Mouse (Mus musculus): ENCODE measurements around the gene Hes5. TPM values are rescaled to one million over a fixed set of nuclear protein-coding genes. Genes with fewer than 3 reads are reported as not detected.

Hes5 gene
- polyA plus RNA-seq, 1 experiment from 2014 or later = 690 TPM

DNA sequence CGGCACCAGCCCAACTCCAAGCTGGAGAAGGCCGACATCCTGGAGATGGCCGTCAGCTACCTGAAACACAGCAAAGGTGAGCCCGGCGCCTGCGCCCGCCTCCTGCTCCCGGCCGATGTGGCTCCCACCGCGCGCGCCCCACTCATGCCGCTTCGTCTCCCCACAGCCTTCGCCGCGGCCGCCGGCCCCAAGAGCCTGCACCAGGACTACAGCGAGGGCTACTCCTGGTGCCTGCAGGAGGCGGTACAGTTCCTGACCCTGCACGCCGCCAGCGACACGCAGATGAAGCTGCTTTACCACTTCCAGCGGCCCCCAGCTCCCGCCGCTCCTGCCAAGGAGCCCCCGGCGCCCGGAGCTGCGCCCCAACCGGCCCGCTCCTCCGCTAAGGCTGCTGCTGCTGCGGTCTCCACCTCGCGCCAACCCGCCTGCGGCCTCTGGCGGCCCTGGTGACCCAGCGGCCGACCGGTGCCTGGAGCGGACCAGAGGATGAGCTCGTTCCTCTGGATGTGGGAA is 559 bp downstream of the Hes5 start:
- Histone ChIP-seq H3K4me1 (peaks cover 94% of the 10 kb centered on the region), H3K27me3 (ENCODE audit: low read depth, poor library complexity, severe bottlenecking) (peaks cover 72% of the 10 kb centered on the region), H3K9me3 (replicated peaks) (no peaks in the 10 kb centered on the region), H3K4me3 (peak overlapping the region; percentile 87), H3K36me3 (peaks cover 30% of the 10 kb centered on the region), H3K27ac (replicated peaks) (peak overlapping the region; percentile 97)
- DNase-seq (ENCODE audit: low spot score) = peak; percentile 77
- under 1% methylated on average over 47 of the region's 47 CpGs for WGBS

GRCm38 (mm10) chr4:154961911-154962310 is 1.2 kb downstream of the Hes5 start:
- H3K27ac ChIP-seq (replicated peaks) = peak overlapping the region; percentile 97
- peaks cover 66% of the 10 kb centered on the region for H3K27me3 ChIP-seq (ENCODE audit: low read depth, poor library complexity, severe bottlenecking)
- peaks cover 36% of the 10 kb centered on the region for H3K36me3 ChIP-seq
- peaks cover 94% of the 10 kb centered on the region for H3K4me1 ChIP-seq
- 7% methylated on average over 13 of the region's 13 CpGs for WGBS
- no peaks in the 10 kb centered on the region for H3K9me3 ChIP-seq (replicated peaks)
- DNase-seq (ENCODE audit: low spot score) = no peak
- H3K4me3 ChIP-seq = peak overlapping the region; percentile 87

DNA sequence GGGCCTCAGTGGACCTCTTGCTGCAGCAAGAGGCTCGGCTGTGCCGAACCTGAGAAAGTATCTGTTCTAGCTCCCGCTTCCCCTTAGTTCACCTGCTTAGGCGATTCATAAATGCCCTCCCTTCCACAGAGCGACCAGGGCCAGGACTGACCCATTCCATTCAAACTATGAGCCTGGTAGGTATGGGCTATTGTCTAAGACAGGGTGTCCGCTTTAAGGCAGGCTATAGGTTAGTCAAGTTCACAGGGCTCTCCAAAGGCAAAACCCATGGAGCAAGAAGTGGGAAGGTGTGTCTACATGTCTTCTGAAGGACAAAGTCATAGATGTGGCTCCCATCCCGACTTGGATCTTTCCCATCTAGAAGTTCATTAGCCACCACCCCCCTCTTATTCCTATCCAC is 2.0 kb downstream of the Hes5 start:
- Histone ChIP-seq H3K36me3 (peaks cover 41% of the 10 kb centered on the region), H3K4me3 (peak overlapping the region; percentile 87), H3K9me3 (replicated peaks) (no peaks in the 10 kb centered on the region), H3K27me3 (ENCODE audit: low read depth, poor library complexity, severe bottlenecking) (peaks cover 58% of the 10 kb centered on the region), H3K27ac (replicated peaks) (peak overlapping the region; percentile 97), H3K4me1 (peaks cover 90% of the 10 kb centered on the region)
- WGBS = 52% methylated on average over 7 of the region's 7 CpGs
- no peak for DNase-seq (ENCODE audit: low spot score)

DNA sequence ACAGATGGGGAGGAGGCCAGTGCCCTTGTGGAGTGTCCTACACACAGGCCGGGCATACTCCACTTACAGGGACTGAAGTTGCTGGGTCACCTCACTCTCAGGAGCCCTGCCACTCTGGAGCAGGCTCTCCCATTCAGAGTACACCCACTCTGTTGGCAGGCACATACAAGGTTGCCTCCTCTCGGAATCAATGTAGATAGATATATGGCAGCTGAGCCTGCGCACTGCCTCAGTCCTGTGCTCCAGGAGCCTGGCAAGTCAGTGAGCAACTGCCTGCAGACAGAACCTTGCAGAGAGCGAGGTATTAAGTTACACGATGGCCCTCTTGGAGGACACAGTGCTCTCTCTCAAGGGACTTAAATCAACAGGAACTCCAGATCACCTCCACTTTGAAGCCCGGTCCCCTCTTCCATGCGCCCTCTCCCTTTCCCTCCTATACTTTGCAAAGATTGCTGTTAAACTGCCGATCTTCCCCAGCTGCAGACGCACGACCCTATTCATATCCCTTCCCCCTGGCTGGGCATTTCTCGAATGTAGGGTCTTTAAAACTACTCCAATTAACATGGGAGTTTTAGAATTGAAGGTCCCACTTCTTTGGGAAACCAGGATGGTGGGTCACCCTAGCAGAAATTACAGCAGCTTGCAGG is 2.6 kb downstream of the Hes5 start:
- peak overlapping the region; percentile 97 for H3K27ac ChIP-seq (replicated peaks)
- no peaks in the 10 kb centered on the region for H3K9me3 ChIP-seq (replicated peaks)
- WGBS = 21% methylated on average over 11 of the region's 11 CpGs
- H3K4me3 ChIP-seq = peak overlapping the region; percentile 87
- H3K4me1 ChIP-seq = peaks cover 85% of the 10 kb centered on the region
- peak; percentile 69 for DNase-seq (ENCODE audit: low spot score)
- peaks cover 47% of the 10 kb centered on the region for H3K36me3 ChIP-seq
- H3K27me3 ChIP-seq (ENCODE audit: low read depth, poor library complexity, severe bottlenecking) = peaks cover 52% of the 10 kb centered on the region

DNA sequence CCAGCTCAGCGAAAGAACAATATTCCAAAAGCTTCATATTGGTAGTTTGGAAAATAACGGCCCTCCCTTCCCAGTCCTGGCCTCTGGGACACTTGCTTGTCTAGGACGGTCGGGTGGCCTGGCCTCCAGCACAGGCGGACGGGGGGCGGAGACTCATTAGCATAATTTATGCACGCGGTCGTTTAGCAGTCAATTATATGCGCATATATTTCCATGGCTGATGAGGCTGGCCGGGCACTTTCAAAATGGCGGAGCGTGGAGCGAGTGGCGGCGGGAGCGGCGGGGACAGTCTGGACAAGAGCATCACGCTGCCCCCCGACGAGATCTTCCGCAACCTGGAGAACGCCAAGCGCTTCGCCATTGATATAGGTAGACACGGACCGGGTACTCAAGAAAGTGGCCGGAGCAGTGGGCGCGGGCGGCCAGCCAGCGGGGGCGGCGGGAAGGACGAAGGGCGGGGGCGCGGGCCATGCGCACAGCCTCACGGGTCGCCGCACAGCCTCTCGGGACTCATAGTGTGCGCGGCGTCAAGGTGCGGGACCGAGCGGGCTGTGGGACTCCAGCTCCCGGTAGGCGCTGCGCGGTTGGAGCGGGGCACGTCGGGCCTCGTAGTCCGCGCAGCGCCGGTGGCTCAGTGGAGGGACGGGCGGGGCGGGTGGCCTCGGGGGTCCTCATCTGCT is 3.3 kb downstream of the Hes5 start, which contains the start of gene Pank4:
Gene Pank4, plus strand, starts transcription at position 223 of the 680 bp plus-strand sequence.
- Histone ChIP-seq H3K27me3 (ENCODE audit: low read depth, poor library complexity, severe bottlenecking) (peaks cover 44% of the 10 kb centered on the region), H3K4me3 (peak within 1 kb of the TSS; percentile 87), H3K36me3 (peaks cover 53% of the 10 kb centered on the region), H3K27ac (replicated peaks) (peak within 1 kb of the TSS; percentile 97), H3K4me1 (peaks cover 77% of the 10 kb centered on the region), H3K9me3 (replicated peaks) (no peaks in the 10 kb centered on the region)
- WGBS = under 1% methylated on average over 66 of the region's 66 CpGs
- peak; percentile 95 for DNase-seq (ENCODE audit: low spot score)

DNA sequence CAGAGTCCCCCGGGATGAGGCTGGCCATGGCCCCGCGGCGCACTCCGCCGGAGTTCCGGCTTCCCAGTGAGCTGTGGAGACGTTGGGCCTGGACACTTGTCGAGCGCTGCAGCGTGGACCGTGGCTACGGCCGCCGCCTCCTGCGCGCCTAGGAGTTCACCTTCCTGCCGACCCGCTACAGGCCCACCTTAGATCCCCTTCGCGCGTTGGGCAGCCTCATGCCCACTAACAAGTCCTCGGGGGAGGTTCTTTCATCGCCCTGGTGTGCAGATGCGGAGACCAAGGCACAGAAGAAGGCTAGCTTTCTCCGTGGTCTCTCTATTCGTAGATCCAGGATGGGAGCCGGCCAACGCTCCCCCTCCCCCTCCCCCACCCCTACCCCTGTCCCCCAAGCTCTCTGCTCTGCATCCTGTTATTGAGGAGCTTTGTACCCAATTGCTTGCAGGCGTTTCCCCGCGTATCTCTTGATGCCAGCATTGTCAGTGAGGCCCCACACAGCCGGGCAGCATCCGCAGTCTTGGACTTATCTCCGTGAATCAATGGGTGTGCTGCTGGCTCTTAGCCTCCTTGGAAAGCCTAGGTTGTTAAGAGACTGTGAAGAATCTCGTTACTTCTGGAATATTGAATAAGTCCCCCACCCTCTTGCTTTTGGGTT is 4.0 kb downstream of the Hes5 start:
- WGBS = 1% methylated on average over 36 of the region's 36 CpGs
- Histone ChIP-seq H3K4me1 (peaks cover 71% of the 10 kb centered on the region), H3K27me3 (ENCODE audit: low read depth, poor library complexity, severe bottlenecking) (peaks cover 38% of the 10 kb centered on the region), H3K9me3 (replicated peaks) (no peaks in the 10 kb centered on the region), H3K27ac (replicated peaks) (peak overlapping the region; percentile 97), H3K4me3 (peak overlapping the region; percentile 87), H3K36me3 (peaks cover 59% of the 10 kb centered on the region)
- no peak for DNase-seq (ENCODE audit: low spot score)

DNA sequence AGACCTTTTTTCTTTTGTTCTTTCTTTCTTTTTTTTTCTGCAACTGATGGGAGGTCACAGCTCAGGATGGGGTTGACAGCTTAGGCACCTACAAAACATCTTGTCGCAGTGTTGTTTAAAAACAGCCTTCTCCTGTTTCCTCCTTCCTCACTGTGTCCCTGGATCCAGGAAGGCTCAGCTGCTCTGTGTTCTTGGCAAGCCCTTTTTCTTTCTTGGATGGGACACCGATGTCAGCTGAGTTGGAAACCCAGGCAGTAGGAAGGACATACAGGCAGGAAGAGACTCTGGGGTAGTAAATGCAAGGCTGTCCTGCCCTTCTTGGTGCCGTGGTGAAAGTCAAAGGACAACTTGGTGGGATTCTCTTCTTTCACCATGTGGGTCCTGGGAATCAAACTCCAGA is 5.1 kb downstream of the Hes5 start:
- 81% methylated on average over 3 of the region's 3 CpGs for WGBS
- H3K27me3 ChIP-seq (ENCODE audit: low read depth, poor library complexity, severe bottlenecking) = peaks cover 26% of the 10 kb centered on the region
- H3K9me3 ChIP-seq (replicated peaks) = no peaks in the 10 kb centered on the region
- H3K36me3 ChIP-seq = peaks cover 71% of the 10 kb centered on the region
- peaks cover 59% of the 10 kb centered on the region for H3K4me1 ChIP-seq
- peak overlapping the region; percentile 87 for H3K4me3 ChIP-seq
- DNase-seq (ENCODE audit: low spot score) = no peak
- H3K27ac ChIP-seq (replicated peaks) = peak overlapping the region; percentile 97

- Histone ChIP-seq H3K9me3 (replicated peaks) (no peaks in the 10 kb centered on the region), H3K4me3 (no peak overlapping the region), H3K27ac (replicated peaks) (no peak overlapping the region), H3K27me3 (ENCODE audit: low read depth, poor library complexity, severe bottlenecking) (peaks cover 13% of the 10 kb centered on the region), H3K4me1 (peaks cover 46% of the 10 kb centered on the region), H3K36me3 (peaks cover 72% of the 10 kb centered on the region)
- WGBS = 54% methylated on average over 5 of the region's 5 CpGs
- no peak for DNase-seq (ENCODE audit: low spot score)
These were observed 6.5 kb downstream of the Hes5 start for GRCm38 (mm10) chr4:154967173-154967572.

DNA sequence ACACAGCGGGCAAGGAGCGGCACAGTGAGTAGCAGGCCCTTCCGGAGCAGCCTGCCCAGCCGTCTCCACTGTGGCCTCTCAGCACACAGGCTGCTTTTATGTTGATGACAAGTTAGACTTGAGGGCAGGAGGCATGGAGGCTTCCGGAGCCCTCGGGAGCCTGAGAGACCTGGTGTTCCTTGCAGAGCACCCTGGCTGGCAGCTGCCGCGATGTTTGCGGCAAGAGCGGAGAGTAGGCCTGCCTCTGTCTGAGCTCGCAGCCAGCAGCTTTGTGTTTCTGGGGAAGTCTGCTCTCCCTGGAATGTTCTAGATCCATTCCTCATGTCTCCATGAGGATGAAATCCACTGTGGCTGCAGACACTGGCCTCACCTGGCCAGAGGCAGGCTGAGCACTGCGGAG is 11.8 kb downstream of the Hes5 start:
- Histone ChIP-seq H3K27ac (replicated peaks) (no peak overlapping the region), H3K4me3 (no peak overlapping the region), H3K4me1 (peaks cover 3% of the 10 kb centered on the region; the same call in 1 of the 2 replicates), H3K27me3 (ENCODE audit: low read depth, poor library complexity, severe bottlenecking) (no peaks in the 10 kb centered on the region), H3K9me3 (replicated peaks) (no peaks in the 10 kb centered on the region), H3K36me3 (peaks cover 98% of the 10 kb centered on the region)
- WGBS = 95% methylated on average over 12 of the region's 12 CpGs
- DNase-seq (ENCODE audit: low spot score) = no peak

DNA sequence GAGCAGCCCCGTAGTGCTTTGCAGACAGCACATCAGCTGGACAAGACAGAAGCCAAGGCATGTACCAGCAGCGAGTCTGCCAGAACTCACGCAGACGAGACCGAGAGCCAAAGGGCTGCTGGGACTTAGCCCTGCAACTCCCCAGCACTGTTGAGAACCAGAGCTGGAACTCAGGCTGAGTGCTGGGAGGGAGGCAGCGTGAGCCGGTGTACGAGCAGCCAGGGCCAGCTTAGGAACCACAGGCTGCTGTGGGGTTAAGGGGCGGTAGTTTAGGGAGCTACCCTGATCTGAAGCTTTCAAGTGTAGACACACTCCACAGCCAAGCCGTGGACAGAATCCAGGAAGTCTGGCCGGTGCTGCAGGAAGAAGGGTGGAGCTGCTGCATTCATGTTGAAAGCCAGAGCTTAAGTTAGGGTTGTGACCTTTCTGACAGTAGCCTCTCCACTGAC is 13.5 kb downstream of the Hes5 start:
- WGBS = 93% methylated on average over 11 of the region's 11 CpGs
- Histone ChIP-seq H3K36me3 (peaks cover 100% of the 10 kb centered on the region), H3K27ac (replicated peaks) (no peak overlapping the region), H3K4me1 (no peaks in the 10 kb centered on the region), H3K27me3 (ENCODE audit: low read depth, poor library complexity, severe bottlenecking) (no peaks in the 10 kb centered on the region), H3K4me3 (no peak overlapping the region), H3K9me3 (replicated peaks) (no peaks in the 10 kb centered on the region)
- DNase-seq (ENCODE audit: low spot score) = no peak

- WGBS = 93% methylated on average over 4 of the region's 4 CpGs
- peaks cover 72% of the 10 kb centered on the region for H3K36me3 ChIP-seq
These were observed 19.4 kb downstream of the Hes5 start for GRCm38 (mm10) chr4:154980110-154980509.

GRCm38 (mm10) chr4:154981076-154981475 is 20.4 kb downstream of the Hes5 start:
- WGBS = 88% methylated on average over 6 of the region's 6 CpGs

More at GRCm38 (mm10) chr4:154980110-154980509, 19.4 kb downstream of the Hes5 start:
- Histone ChIP-seq H3K27me3 (ENCODE audit: low read depth, poor library complexity, severe bottlenecking) (peaks cover 25% of the 10 kb centered on the region), H3K9me3 (replicated peaks) (no peaks in the 10 kb centered on the region), H3K27ac (replicated peaks) (no peak overlapping the region), H3K4me3 (no peak overlapping the region), H3K4me1 (peaks cover 36% of the 10 kb centered on the region)
- DNase-seq (ENCODE audit: low spot score) = no peak

More at GRCm38 (mm10) chr4:154981076-154981475, 20.4 kb downstream of the Hes5 start:
- H3K9me3 ChIP-seq (replicated peaks) = no peaks in the 10 kb centered on the region
- H3K4me1 ChIP-seq = peaks cover 46% of the 10 kb centered on the region
- H3K36me3 ChIP-seq = peaks cover 62% of the 10 kb centered on the region
- H3K4me3 ChIP-seq = no peak overlapping the region
- peaks cover 31% of the 10 kb centered on the region for H3K27me3 ChIP-seq (ENCODE audit: low read depth, poor library complexity, severe bottlenecking)
- H3K27ac ChIP-seq (replicated peaks) = 0 out of 2 replicates have a peak overlapping the region, but pooled peaks have one; percentile 13
- no peak for DNase-seq (ENCODE audit: low spot score)
